Mouse (Mus musculus): ENCODE measurements around the gene Msmo1. TPM values are rescaled to one million over a fixed set of nuclear protein-coding genes. Genes with fewer than 3 reads are reported as not detected.

Msmo1 gene
- polyA plus RNA-seq (2015; fragmentation: Nextera tagmentation; extraction: Ambion mirVana) = 141 and 160 TPM in 2 replicates

- ATAC-seq (ENCODE audit: low FRiP score, low TSS enrichment) = peak; percentile 100
- no peaks in the 10 kb centered on the region for H3K9me3 ChIP-seq (ENCODE audit: control insufficient read depth, low read length)
- TF ChIP-seq CTCF (IDR thresholded peaks at IDR 0.05; ENCODE audit: low read depth) (no peak), EP300 (optimal IDR thresholded peaks at IDR 0.05) (no peak)
- peak within 1 kb of the TSS; percentile 75 for H3K4me2 ChIP-seq (replicated peaks; ENCODE audit: low read depth)
- H3K9ac ChIP-seq (ENCODE audit: low read length) = peak within 1 kb of the TSS; percentile 60
- peak within 1 kb of the TSS; percentile 13; the same call in 1 of the 2 replicates for H3K27ac ChIP-seq (replicated peaks)
- H3K4me1 ChIP-seq (replicated peaks; ENCODE audit: control insufficient read depth, insufficient read depth) = no peaks in the 10 kb centered on the region
- peaks cover 4% of the 10 kb centered on the region; the same call in 1 of the 2 replicates for H3K36me3 ChIP-seq (ENCODE audit: control insufficient read depth, insufficient read depth, low read length)
- WGBS = under 1% methylated on average over 60 of the region's 60 CpGs
- DNase-seq (ENCODE audit: low spot score) = peak; percentile 98
- no peaks in the 10 kb centered on the region for H3K27me3 ChIP-seq (ENCODE audit: control insufficient read depth, insufficient read depth, low read length)
- H3K4me3 ChIP-seq (ENCODE audit: low read depth, low read length) = peak within 1 kb of the TSS; percentile 63
Observed at GRCm38 (mm10) chr8:64733271-64733943, at the start of gene Msmo1. Gene Msmo1, minus strand, starts transcription at chr8:64733792.

GRCm38 (mm10) chr8:64781947-64782346, 48.4 kb upstream of the Msmo1 start:
- H3K36me3 ChIP-seq (ENCODE audit: control insufficient read depth, insufficient read depth, low read length) = no peaks in the 10 kb centered on the region
- ATAC-seq (ENCODE audit: low FRiP score, low TSS enrichment) (no peak), DNase-seq (ENCODE audit: low spot score) (no peak)
- H3K4me2 ChIP-seq (replicated peaks; ENCODE audit: low read depth) = no peak overlapping the region
- no peak overlapping the region for H3K9ac ChIP-seq (ENCODE audit: low read length)
- H3K27ac ChIP-seq (replicated peaks) = no peak overlapping the region
- H3K4me3 ChIP-seq (ENCODE audit: low read depth, low read length) = no peak overlapping the region
- WGBS = 72% methylated on average over 6 of the region's 6 CpGs
- TF ChIP-seq EP300 (optimal IDR thresholded peaks at IDR 0.05) (no peak), CTCF (IDR thresholded peaks at IDR 0.05; ENCODE audit: low read depth) (no peak)
- no peaks in the 10 kb centered on the region for H3K9me3 ChIP-seq (ENCODE audit: control insufficient read depth, low read length)
- H3K4me1 ChIP-seq (replicated peaks; ENCODE audit: control insufficient read depth, insufficient read depth) = no peaks in the 10 kb centered on the region
- H3K27me3 ChIP-seq (ENCODE audit: control insufficient read depth, insufficient read depth, low read length) = no peaks in the 10 kb centered on the region

DNA sequence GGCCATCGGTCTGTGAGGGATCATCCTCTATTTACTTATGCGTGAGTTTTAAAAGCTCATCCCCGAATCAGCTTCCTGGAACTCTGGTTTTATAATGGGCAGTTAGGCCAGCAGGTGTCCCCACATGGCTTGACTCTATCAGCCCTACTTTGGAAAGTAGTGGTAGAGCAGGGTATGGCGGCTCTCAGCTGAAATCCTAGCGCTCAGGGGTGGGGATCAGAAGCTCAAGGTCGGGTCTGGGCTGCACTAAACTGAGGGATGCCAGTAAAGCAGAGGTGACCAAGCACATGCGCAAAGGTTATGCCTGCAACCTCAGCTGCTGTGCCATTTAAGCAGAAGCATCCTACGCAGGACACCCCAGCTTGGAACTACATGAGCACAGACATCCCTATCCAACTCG, 44.3 kb upstream of the Msmo1 start:
- WGBS = 63% methylated on average over 9 of the region's 9 CpGs
- H3K9ac ChIP-seq (ENCODE audit: low read length) = no peak overlapping the region
- no peaks in the 10 kb centered on the region for H3K27me3 ChIP-seq (ENCODE audit: control insufficient read depth, insufficient read depth, low read length)
- H3K27ac ChIP-seq (replicated peaks) = no peak overlapping the region
- no peak overlapping the region for H3K4me3 ChIP-seq (ENCODE audit: low read depth, low read length)
- no peak for TF ChIP-seq EP300 (optimal IDR thresholded peaks at IDR 0.05)
- peak; percentile 65 for TF ChIP-seq CTCF (IDR thresholded peaks at IDR 0.05; ENCODE audit: low read depth)
- H3K4me2 ChIP-seq (replicated peaks; ENCODE audit: low read depth) = no peak overlapping the region
- H3K36me3 ChIP-seq (ENCODE audit: control insufficient read depth, insufficient read depth, low read length) = no peaks in the 10 kb centered on the region
- H3K9me3 ChIP-seq (ENCODE audit: control insufficient read depth, low read length) = no peaks in the 10 kb centered on the region
- no peaks in the 10 kb centered on the region for H3K4me1 ChIP-seq (replicated peaks; ENCODE audit: control insufficient read depth, insufficient read depth)
- peak; percentile 32; the same call in 1 of the 2 replicates for ATAC-seq (ENCODE audit: low FRiP score, low TSS enrichment)
- no peak for DNase-seq (ENCODE audit: low spot score)

DNA sequence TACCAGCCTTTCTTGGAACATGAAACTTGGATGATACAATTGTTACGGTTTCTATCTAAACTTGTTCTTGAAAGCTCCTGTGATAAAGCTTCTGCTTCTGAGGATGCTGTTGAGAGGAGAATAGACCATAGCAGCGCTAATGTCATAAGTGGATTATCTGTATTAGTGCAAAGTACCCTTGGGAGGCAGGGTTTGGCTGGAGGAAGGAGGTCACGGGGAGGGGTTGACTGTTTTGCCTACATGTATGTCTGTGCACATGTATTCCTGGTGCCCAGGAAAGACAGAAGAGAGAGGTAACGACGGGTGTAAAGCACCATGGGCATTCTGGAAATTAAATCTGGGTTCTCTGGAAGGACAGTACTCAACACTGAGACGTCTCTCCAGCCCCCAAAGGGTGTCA, 40.5 kb upstream of the Msmo1 start:
- Histone ChIP-seq H3K4me2 (replicated peaks; ENCODE audit: low read depth) (no peak overlapping the region), H3K4me3 (ENCODE audit: low read depth, low read length) (no peak overlapping the region), H3K36me3 (ENCODE audit: control insufficient read depth, insufficient read depth, low read length) (no peaks in the 10 kb centered on the region), H3K27ac (replicated peaks) (no peak overlapping the region), H3K4me1 (replicated peaks; ENCODE audit: control insufficient read depth, insufficient read depth) (no peaks in the 10 kb centered on the region), H3K9ac (ENCODE audit: low read length) (no peak overlapping the region), H3K27me3 (ENCODE audit: control insufficient read depth, insufficient read depth, low read length) (no peaks in the 10 kb centered on the region), H3K9me3 (ENCODE audit: control insufficient read depth, low read length) (no peaks in the 10 kb centered on the region)
- no peak for TF ChIP-seq EP300 (optimal IDR thresholded peaks at IDR 0.05)
- TF ChIP-seq CTCF (IDR thresholded peaks at IDR 0.05; ENCODE audit: low read depth) = no peak
- DNase-seq (ENCODE audit: low spot score) = no peak
- WGBS = 95% methylated on average over 6 of the region's 6 CpGs
- no peak for ATAC-seq (ENCODE audit: low FRiP score, low TSS enrichment)

DNA sequence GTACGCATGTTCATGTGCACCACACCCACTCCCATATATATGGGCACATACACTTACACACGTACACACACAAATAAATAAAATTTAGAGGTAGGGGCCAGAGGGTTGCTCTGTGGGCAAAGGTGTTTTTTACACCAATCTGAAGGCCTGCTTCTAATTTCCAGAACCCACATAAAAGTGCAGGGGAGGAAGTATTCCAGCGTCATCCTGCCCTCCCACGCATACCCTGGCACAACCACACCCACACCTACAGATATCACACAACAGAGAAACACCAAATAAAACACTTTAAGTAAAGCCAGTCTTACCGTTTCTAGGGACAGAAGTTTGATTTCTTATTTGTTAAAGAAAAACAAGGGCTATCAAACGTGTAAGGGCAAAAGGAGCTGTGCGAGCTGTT, 37.2 kb upstream of the Msmo1 start:
- Histone ChIP-seq H3K9me3 (ENCODE audit: control insufficient read depth, low read length) (no peaks in the 10 kb centered on the region), H3K27me3 (ENCODE audit: control insufficient read depth, insufficient read depth, low read length) (no peaks in the 10 kb centered on the region), H3K4me2 (replicated peaks; ENCODE audit: low read depth) (no peak overlapping the region), H3K4me3 (ENCODE audit: low read depth, low read length) (no peak overlapping the region), H3K27ac (replicated peaks) (no peak overlapping the region), H3K36me3 (ENCODE audit: control insufficient read depth, insufficient read depth, low read length) (no peaks in the 10 kb centered on the region), H3K9ac (ENCODE audit: low read length) (no peak overlapping the region), H3K4me1 (replicated peaks; ENCODE audit: control insufficient read depth, insufficient read depth) (no peaks in the 10 kb centered on the region)
- no peak for TF ChIP-seq CTCF (IDR thresholded peaks at IDR 0.05; ENCODE audit: low read depth)
- TF ChIP-seq EP300 (optimal IDR thresholded peaks at IDR 0.05) = no peak
- ATAC-seq (ENCODE audit: low FRiP score, low TSS enrichment) = no peak
- WGBS = 72% methylated on average over 7 of the region's 7 CpGs
- no peak for DNase-seq (ENCODE audit: low spot score)

- Histone ChIP-seq H3K4me3 (ENCODE audit: low read depth, low read length) (no peak overlapping the region), H3K27ac (replicated peaks) (no peak overlapping the region), H3K27me3 (ENCODE audit: control insufficient read depth, insufficient read depth, low read length) (no peaks in the 10 kb centered on the region), H3K36me3 (ENCODE audit: control insufficient read depth, insufficient read depth, low read length) (no peaks in the 10 kb centered on the region), H3K4me2 (replicated peaks; ENCODE audit: low read depth) (no peak overlapping the region), H3K9ac (ENCODE audit: low read length) (no peak overlapping the region), H3K9me3 (ENCODE audit: control insufficient read depth, low read length) (no peaks in the 10 kb centered on the region), H3K4me1 (replicated peaks; ENCODE audit: control insufficient read depth, insufficient read depth) (no peaks in the 10 kb centered on the region)
- DNase-seq (ENCODE audit: low spot score) (no peak), ATAC-seq (ENCODE audit: low FRiP score, low TSS enrichment) (no peak)
- no peak for TF ChIP-seq EP300 (optimal IDR thresholded peaks at IDR 0.05)
- TF ChIP-seq CTCF (IDR thresholded peaks at IDR 0.05; ENCODE audit: low read depth) = no peak
- 81% methylated on average over 7 of the region's 7 CpGs for WGBS
Observed at GRCm38 (mm10) chr8:64769586-64769985, 36.0 kb upstream of the Msmo1 start.

All from stomach, postnatal 0 days (tissue).